Mouse (Mus musculus) CD8-positive naive resting alpha-beta T cell, adult 2 months (primary cell): ENCODE data around the gene Olfr1104.

Experiments
- DNase-seq, 2 experiments: peaks; one replicate each; pipeline ENCODE4 v3.0.0; 2022; ENCODE audit warnings: low read depth in 2 of 2, low spot score in 2 of 2

The Olfr1104 gene

GRCm38 (mm10) chr2:87026980-87027379, at the start of gene Olfr1104:
Olfr1104 (minus strand) TSS chr2:87027080.
- no peak for DNase-seq

GRCm38 (mm10) chr2:87075717-87076116, 48.8 kb upstream of the Olfr1104 start, which contains the start of gene Olfr1107:
Olfr1107 (minus strand) TSS chr2:87075817.
- no peak for DNase-seq

- DNase-seq, result no peak
Measured at GRCm38 (mm10) chr2:87052173-87052572, 25.3 kb upstream of the Olfr1104 start, which contains the start of gene Olfr1106. Olfr1106 (minus strand) TSS chr2:87052273.

GRCm38 (mm10) chr2:87036431-87036830, 9.6 kb upstream of the Olfr1104 start, which contains the start of gene Olfr1105:
Olfr1105 (minus strand) TSS chr2:87036531.
- DNase-seq, result no peak

- DNase-seq, result no peak
Measured at GRCm38 (mm10) chr2:86998098-86998497, 28.8 kb downstream of the Olfr1104 start, which contains the start of gene Olfr1102. Olfr1102 (plus strand) TSS chr2:86998398.

- DNase-seq, result no peak
Measured at GRCm38 (mm10) chr2:86991121-86991520, 35.8 kb downstream of the Olfr1104 start, which contains the start of gene Olfr1101. Olfr1101 (minus strand) TSS chr2:86991221.

GRCm38 (mm10) chr2:86979854-86980253, 47.0 kb downstream of the Olfr1104 start, which contains the start of gene Olfr1100:
Olfr1100 (minus strand) TSS chr2:86979954.
- no peak for DNase-seq
